Mouse (Mus musculus) right cerebral cortex, postnatal 14 days (tissue): ENCODE measurements at regions not wholly inside any gene's neighbourhood (a gene's known extent, or its start where the extent isn't known, plus 50 kb on each side); places are given as distances from the start of the nearest gene placed in this dataset.

Source experiments
- DNase-seq: peaks from one replicate; pipeline ENCODE4 v3.0.0; 2022

- no peak for DNase-seq
These were observed 58.4 kb upstream of the Arhgap32 start for GRCm38 (mm10) chr9:32057427-32058115.

DNA sequence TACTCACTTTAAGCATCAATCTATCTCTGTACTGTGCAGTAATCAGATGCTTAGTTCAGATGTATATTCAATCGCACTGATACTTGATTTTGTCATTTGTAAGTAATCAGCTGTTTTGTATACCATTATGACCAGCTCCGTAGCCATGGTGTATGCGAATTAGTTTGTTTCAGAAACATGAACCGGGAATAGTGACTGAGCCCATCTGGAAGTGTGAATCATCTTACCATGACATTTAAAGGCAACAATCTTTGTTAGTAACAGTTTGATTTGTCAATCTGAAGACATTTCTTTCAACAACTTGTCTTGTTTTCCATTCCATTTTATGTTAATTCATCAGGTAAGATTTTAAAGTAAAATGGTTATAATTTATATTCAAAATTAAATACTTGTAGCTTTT lies 53.2 kb upstream of the Arhgap32 start:
- DNase-seq = no peak

- no peak for DNase-seq
These were observed 52.4 kb upstream of the Arhgap32 start for GRCm38 (mm10) chr9:32063541-32063940.

- no peak for DNase-seq
These were observed 51.9 kb upstream of the Arhgap32 start for GRCm38 (mm10) chr9:32064007-32064550.
